9 mouse cellular contexts compared by ENCODE assay signal in the genomic region with DNA sequence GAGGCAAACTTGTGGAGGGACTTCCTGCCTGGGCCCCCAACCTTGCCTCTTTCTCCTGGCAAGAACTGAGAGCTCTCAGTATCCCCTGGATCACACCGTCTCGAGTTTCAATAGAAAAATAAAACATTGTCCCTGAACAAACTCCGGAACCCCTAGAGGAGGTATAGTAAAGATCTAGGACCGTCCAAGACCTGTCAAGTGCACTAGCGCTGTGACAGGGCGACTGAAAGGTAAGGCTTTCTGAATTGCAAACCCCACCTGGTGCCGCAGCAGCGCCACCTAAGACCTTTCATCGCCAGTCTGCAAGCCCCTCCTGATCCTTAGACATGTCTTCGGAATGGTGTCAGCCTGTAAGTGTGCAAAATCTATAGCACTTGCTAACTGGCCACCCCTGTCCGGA. TPM values are rescaled to one million over a fixed set of nuclear protein-coding genes. Genes with fewer than 3 reads are reported as not detected.
DNase-seq lines count a peak whose midpoint lies in the region; ATAC-seq and TF ChIP-seq lines count a peak whose summit lies in the region.
"Had no signal": no experiment of that assay in that cellular context is flagged by ENCODE, and none has a peak within 500 bp of the region (broad histone marks: within the 10 kb centered on the region; RNA-seq: fewer than 3 reads in every experiment).

No protein-coding gene starts in this region.

- H3K36me3 ChIP-seq in kidney, postnatal 0 days (ENCODE audit: insufficient read depth, low read length), result no peaks in the 10 kb centered on the region
- no peaks in the 10 kb centered on the region for H3K36me3 ChIP-seq in intestine, embryonic 14.5 days (ENCODE audit: control insufficient read depth, insufficient read depth, low read length)
- H3K36me3 ChIP-seq in neural tube, embryonic 13.5 days, result no peaks in the 10 kb centered on the region

- TF ChIP-seq CTCF in kidney, postnatal 0 days (IDR thresholded peaks at IDR 0.05; ENCODE audit: low read depth), result no peak
- TF ChIP-seq CTCF in embryonic fibroblast, embryonic 13.5 days (IDR thresholded peaks at IDR 0.05; ENCODE audit: borderline replicate concordance, insufficient read depth, low read length), result no peak

- H3K4me1 ChIP-seq in kidney, postnatal 0 days (replicated peaks; ENCODE audit: insufficient read depth, low read length), result peaks cover 11% of the 10 kb centered on the region
- H3K4me1 ChIP-seq in embryonic fibroblast, embryonic 13.5 days (ENCODE audit: control insufficient read depth, insufficient read depth, low read length), result no peaks in the 10 kb centered on the region; the same call in 1 of the 2 replicates
- H3K4me1 ChIP-seq in intestine, embryonic 14.5 days (replicated peaks; ENCODE audit: control insufficient read depth, insufficient read depth, low read length), result peaks cover 9% of the 10 kb centered on the region; the same call in 1 of the 2 replicates
- peaks cover 43% of the 10 kb centered on the region for H3K4me1 ChIP-seq in neural tube, embryonic 13.5 days (replicated peaks)

- no peak for ATAC-seq in kidney, postnatal 0 days (replicated peaks; ENCODE audit: low FRiP score, low read depth)
- ATAC-seq in intestine, embryonic 14.5 days (replicated peaks; ENCODE audit: low FRiP score, low TSS enrichment, low read depth), result no peak
- no peak for ATAC-seq in neural tube, embryonic 13.5 days (ENCODE audit: low read depth)
- no peak for ATAC-seq in frontal cortex, adult (ENCODE audit: low TSS enrichment)

- H3K27me3 ChIP-seq in kidney, postnatal 0 days (ENCODE audit: insufficient read depth, low read length), result peaks cover 63% of the 10 kb centered on the region
- H3K27me3 ChIP-seq in intestine, embryonic 14.5 days (replicated peaks; ENCODE audit: control insufficient read depth, insufficient read depth, low read length), result peaks cover 88% of the 10 kb centered on the region
- H3K27me3 ChIP-seq in neural tube, embryonic 13.5 days, result peaks cover 86% of the 10 kb centered on the region

- H3K9me3 ChIP-seq in kidney, postnatal 0 days (replicated peaks; ENCODE audit: low read length), result no peaks in the 10 kb centered on the region
- no peaks in the 10 kb centered on the region for H3K9me3 ChIP-seq in intestine, embryonic 14.5 days (ENCODE audit: control insufficient read depth, low read length)
- H3K9me3 ChIP-seq in neural tube, embryonic 13.5 days, result no peaks in the 10 kb centered on the region

- peak overlapping the region; percentile 34 for H3K4me3 ChIP-seq in kidney, postnatal 0 days (replicated peaks; ENCODE audit: low read depth, low read length)
- peak overlapping the region; percentile 28 for H3K4me3 ChIP-seq in embryonic fibroblast, embryonic 13.5 days (ENCODE audit: insufficient read depth, low read length)
- H3K4me3 ChIP-seq in intestine, embryonic 14.5 days (ENCODE audit: low read depth, low read length), result peak overlapping the region; percentile 36
- H3K4me3 ChIP-seq in neural tube, embryonic 13.5 days, result peak overlapping the region; percentile 43

- TF ChIP-seq POLR2A in embryonic fibroblast, embryonic 13.5 days (IDR thresholded peaks at IDR 0.05; ENCODE audit: low read depth, low read length), result no peak

- DNase-seq in kidney, postnatal 0 days (ENCODE audit: low spot score), result no peak
- no peak for DNase-seq in kidney, adult 18-20 months
- no peak for DNase-seq in intestine, embryonic 14.5 days (ENCODE audit: low spot score)
- no peak for DNase-seq in spleen, postnatal 14 days (ENCODE audit: low spot score in 2 of 2)
- DNase-seq in layer of hippocampus, adult 11-12 months (ENCODE audit: low spot score), result no peak

- 2% methylated on average over 11 of the region's 11 CpGs for WGBS in kidney, postnatal 0 days
- 6% methylated on average over 11 of the region's 11 CpGs for WGBS in intestine, embryonic 14.5 days
- WGBS in neural tube, embryonic 13.5 days, result 6% methylated on average over 11 of the region's 11 CpGs

- no peak overlapping the region for H3K9ac ChIP-seq in kidney, postnatal 0 days (ENCODE audit: low read depth, low read length)
- no peak overlapping the region for H3K9ac ChIP-seq in intestine, embryonic 14.5 days (ENCODE audit: low read length)
- H3K9ac ChIP-seq in neural tube, embryonic 13.5 days, result no peak overlapping the region

- peak overlapping the region; percentile 77 for H3K4me2 ChIP-seq in kidney, postnatal 0 days (ENCODE audit: low read length)
- H3K4me2 ChIP-seq in intestine, embryonic 14.5 days (ENCODE audit: low read length), result peak overlapping the region; percentile 65
- H3K4me2 ChIP-seq in neural tube, embryonic 13.5 days, result peak overlapping the region; percentile 78

- no peak overlapping the region for H3K27ac ChIP-seq in kidney, postnatal 0 days
- H3K27ac ChIP-seq in embryonic fibroblast, embryonic 13.5 days (ENCODE audit: insufficient read depth, low read length), result no peak overlapping the region
- H3K27ac ChIP-seq in intestine, embryonic 14.5 days (ENCODE audit: low read depth), result no peak overlapping the region
- no peak overlapping the region for H3K27ac ChIP-seq in neural tube, embryonic 13.5 days (replicated peaks)

RNA-seq across cellular contexts. Expression of gene Irx6, which starts 1.0 kb away (rescaled TPM):
- 0.05 and 0.08 TPM in 2 replicates for polyA plus RNA-seq in kidney, postnatal 0 days (2015; fragmentation: Nextera tagmentation; extraction: Ambion mirVana)
- polyA plus RNA-seq in embryonic fibroblast, embryonic 13.5 days (2011; ENCODE audit: insufficient read length, low read depth, missing spikeins), result not detected in 2 replicates
- polyA plus RNA-seq in intestine, embryonic 14.5 days (2014; fragmentation: Nextera tagmentation; extraction: Ambion mirVana), result not detected in 2 replicates
- polyA plus RNA-seq in neural tube, embryonic 13.5 days (2015; fragmentation: Nextera tagmentation; extraction: Ambion mirVana), result 1.1 and 1.3 TPM in 2 replicates
- polyA plus RNA-seq: small intestine, adult 2 months had no signal
